Mouse (Mus musculus) Patski (cell line): ENCODE results near the gene Fam187a. TPM values are rescaled to one million over a fixed set of nuclear protein-coding genes. Genes with fewer than 3 reads are reported as not detected.

ENCODE experiments used
- ATAC-seq: fragments of 100-300 bp; one replicate; pipeline ENCODE4 v1.8.0; 2021
- CTCF ChIA-PET: fragments of 350-600 bp; sonication (Branson Sonifier 250); formaldehyde crosslinking; loops from one replicate; lab custom pipeline; 2022; ENCODE audit warnings: inconsistent platforms; lab: Charles Lee
- POLR2A ChIA-PET: fragments of 350-600 bp; sonication (Branson Sonifier 250); formaldehyde crosslinking; loops from one replicate; lab custom pipeline; 2022; ENCODE audit warnings: antibody characterized with exemption, inconsistent platforms; lab: Charles Lee
- DNase-seq: peaks from one replicate; pipeline ENCODE4 v3.0.0-alpha.2; 2011; ENCODE audit warnings: low read depth, low spot score
- H3K27me3 ChIP-seq: fragments of 371-371 bp; one replicate; pipeline ENCODE4 v1.5.1; 2021
- CTCF ChIP-seq: fragments of 100-300 bp; IDR thresholded peaks from one replicate; pipeline ENCODE4 v1.5.1; 2021
- in situ Hi-C: fragments of 300-500 bp; cut with MboI; formaldehyde crosslinking; loops from 3 replicates; pipeline ENCODE4 v1.11.1; 2018; ENCODE audit warnings: low pct_unique_long_range_greater_than_20kb, mixed read lengths
- polyA plus RNA-seq: library from polyadenylated mRNA; unstranded; gene quantifications from one replicate; pipeline ENCODE4 v1.2.3, GENCODE M21; 2021

The Fam187a gene
- polyA plus RNA-seq, 1 experiment from 2014 or later: 0.26 TPM

GRCm38 (mm10) chr11:102859933-102860332 is 25.0 kb upstream of the Fam187a start:
- ATAC-seq: no peak

GRCm38 (mm10) chr11:102864272-102864671 is 20.7 kb upstream of the Fam187a start:
- TF ChIP-seq CTCF: peak; percentile 69
- no peak for DNase-seq
- CTCF ChIA-PET: interaction anchor here (0.7 to 1.0 kb wide), 3 partner anchors 11 to 89 kb away, joined by 3 to 4 read pairs (median 4); no protein-coding TSS in a partner anchor
- no peak for ATAC-seq
- in situ Hi-C loops: no loop called here
- no peaks in the 10 kb centered on the region for H3K27me3 ChIP-seq
- POLR2A ChIA-PET: no interaction called here

More at GRCm38 (mm10) chr11:102859933-102860332, 25.0 kb upstream of the Fam187a start:
- H3K27me3 ChIP-seq: no peaks in the 10 kb centered on the region
- no peak for DNase-seq
- in situ Hi-C loops: no loop called here
- no peak for TF ChIP-seq CTCF
- ChIA-PET POLR2A (no interaction called here), CTCF (interaction anchor here (0.8 to 1.9 kb wide), 4 partner anchors 35 to 85 kb away, joined by 3 to 6 read pairs (median 4); no protein-coding TSS in a partner anchor)

GRCm38 (mm10) chr11:102874801-102875334 is 10.1 kb upstream of the Fam187a start:
- TF ChIP-seq CTCF: no peak
- ATAC-seq: no peak
- no peak for DNase-seq
- in situ Hi-C loops: no loop called here
- no peaks in the 10 kb centered on the region for H3K27me3 ChIP-seq
- CTCF ChIA-PET: interaction anchor here (1.3 to 1.8 kb wide), 2 partner anchors 9 to 11 kb away, joined by 4 to 5 read pairs; no protein-coding TSS in a partner anchor
- POLR2A ChIA-PET: no interaction called here

GRCm38 (mm10) chr11:102879558-102879957 is 5.4 kb upstream of the Fam187a start:
- no peak for TF ChIP-seq CTCF
- ChIA-PET CTCF (no interaction called here), POLR2A (no interaction called here)
- in situ Hi-C loops: no loop called here
- no peaks in the 10 kb centered on the region for H3K27me3 ChIP-seq
- no peak for ATAC-seq
- DNase-seq: no peak

GRCm38 (mm10) chr11:102880585-102881313 is 4.2 kb upstream of the Fam187a start, which contains the start of the genes Eftud2 and Ccdc103:
Gene Eftud2 (minus strand): TSS chr11:102880985.
Gene Ccdc103 (plus strand): TSS chr11:102881204.
- CTCF ChIA-PET: interaction anchor here (1.3 to 1.4 kb wide), 2 partner anchors 9 to 152 kb away, joined by 3 read pairs; no protein-coding TSS in a partner anchor
- POLR2A ChIA-PET: interaction anchor here (0.8 to 1.1 kb wide), 3 partner anchors 9 to 21 kb away, joined by 3 read pairs; no protein-coding TSS in a partner anchor
- ATAC-seq (peak; percentile 57), DNase-seq (peak; percentile 78)
- no peaks in the 10 kb centered on the region for H3K27me3 ChIP-seq
- in situ Hi-C loops: no loop called here
- no peak for TF ChIP-seq CTCF

GRCm38 (mm10) chr11:102881314-102882198 is 3.4 kb upstream of the Fam187a start:
- H3K27me3 ChIP-seq: no peaks in the 10 kb centered on the region
- CTCF ChIA-PET: interaction anchor here (1.3 to 1.4 kb wide), 2 partner anchors 9 to 153 kb away, joined by 3 read pairs; no protein-coding TSS in a partner anchor
- POLR2A ChIA-PET: interaction anchor here (0.8 to 1.1 kb wide), 2 partner anchors 8 to 11 kb away, joined by 3 read pairs; no protein-coding TSS in a partner anchor
- no peak for DNase-seq
- TF ChIP-seq CTCF: no peak
- ATAC-seq: no peak
- in situ Hi-C loops: no loop called here

GRCm38 (mm10) chr11:102887433-102887832 is 2.5 kb downstream of the Fam187a start:
- no peak for ATAC-seq
- POLR2A ChIA-PET: no interaction called here
- in situ Hi-C loops: no loop called here
- CTCF ChIA-PET: interaction anchor here (0.8 kb wide), 1 partner anchor 10 kb away, joined by 3 read pairs; no protein-coding TSS in a partner anchor
- TF ChIP-seq CTCF: no peak
- no peaks in the 10 kb centered on the region for H3K27me3 ChIP-seq
- DNase-seq: no peak

- ATAC-seq: peak; percentile 78
- H3K27me3 ChIP-seq: no peaks in the 10 kb centered on the region
- no peak for TF ChIP-seq CTCF
- DNase-seq: peak; percentile 75
- ChIA-PET CTCF (no interaction called here), POLR2A (no interaction called here)
- in situ Hi-C loops: no loop called here
These were observed 3.2 kb downstream of the Fam187a start for GRCm38 (mm10) chr11:102888135-102888534.

- in situ Hi-C loops: no loop called here
- no peak for TF ChIP-seq CTCF
- ChIA-PET POLR2A (interaction anchor here (0.8 kb wide), 1 partner anchor 9 kb away, joined by 3 read pairs; no protein-coding TSS in a partner anchor), CTCF (interaction anchor here (1.2 to 2.0 kb wide), 2 partner anchors 8 to 11 kb away, joined by 3 to 7 read pairs; partner anchors contain the start of genes Ccdc103 and Gfap)
- DNase-seq (no peak), ATAC-seq (no peak)
- no peaks in the 10 kb centered on the region for H3K27me3 ChIP-seq
These were observed 5.1 kb downstream of the Fam187a start for GRCm38 (mm10) chr11:102890096-102890495.
